Mouse (Mus musculus): ENCODE data around the gene 2410004P03Rik.
"Not testable (repeated sequence)": the region's sequence is repeated elsewhere in the genome, so short reads cannot be mapped to it uniquely, and the experiment has no call there.

The 2410004P03Rik gene

GRCm38 (mm10) chr12:17022145-17022544 lies 10.6 kb upstream of the 2410004P03Rik start:
- DNase-seq (ENCODE audit: low read depth in 2 of 2, low spot score in 2 of 2): no peak

DNA sequence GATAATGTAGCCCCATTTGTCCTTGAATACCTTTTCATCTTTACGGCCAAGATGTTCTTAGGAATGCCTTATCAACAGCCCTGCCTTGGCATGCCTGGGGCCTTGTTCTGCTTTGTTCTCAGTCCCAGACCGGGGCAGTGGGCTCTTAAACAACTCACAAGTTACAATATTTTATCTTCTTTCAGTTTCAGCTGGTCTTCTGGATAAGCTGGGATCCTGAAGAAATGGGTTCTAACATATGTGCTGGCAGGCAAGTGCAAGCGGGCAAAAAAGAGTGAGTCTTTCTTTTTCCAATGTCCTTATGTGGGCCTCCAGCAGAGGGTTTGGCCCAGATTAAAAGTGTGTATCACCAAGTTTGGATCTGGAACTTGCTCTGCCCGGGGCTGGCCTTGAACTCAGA lies 9.6 kb upstream of the 2410004P03Rik start:
- DNase-seq (ENCODE audit: low read depth in 2 of 2, low spot score in 2 of 2): not testable (repeated sequence)

DNA sequence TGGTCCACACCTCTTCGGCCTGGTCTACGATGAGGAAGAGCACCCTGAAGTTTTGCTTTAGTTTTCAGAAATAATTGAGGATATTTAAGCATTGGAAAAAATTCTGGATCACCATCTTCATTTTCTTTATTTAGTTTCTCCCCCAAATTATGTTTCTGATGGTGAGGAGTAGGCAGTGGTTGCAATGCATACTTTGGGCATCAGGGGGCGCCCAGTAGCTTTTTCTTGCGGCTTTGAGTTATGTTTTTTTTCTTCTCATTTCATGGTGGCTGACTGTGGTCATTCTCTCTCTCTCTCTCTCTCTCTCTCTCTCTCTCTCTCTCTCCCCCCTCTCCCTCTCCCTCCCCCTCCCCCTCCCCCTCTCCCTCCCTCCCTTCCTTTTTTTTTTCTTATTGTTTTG lies 6.9 kb upstream of the 2410004P03Rik start:
- DNase-seq (ENCODE audit: low read depth in 2 of 2, low spot score in 2 of 2): peak; percentile 56 to 70

GRCm38 (mm10) chr12:17015711-17016110 lies 4.2 kb upstream of the 2410004P03Rik start:
- no peak for DNase-seq (ENCODE audit: low read depth in 2 of 2, low spot score in 2 of 2)

DNA sequence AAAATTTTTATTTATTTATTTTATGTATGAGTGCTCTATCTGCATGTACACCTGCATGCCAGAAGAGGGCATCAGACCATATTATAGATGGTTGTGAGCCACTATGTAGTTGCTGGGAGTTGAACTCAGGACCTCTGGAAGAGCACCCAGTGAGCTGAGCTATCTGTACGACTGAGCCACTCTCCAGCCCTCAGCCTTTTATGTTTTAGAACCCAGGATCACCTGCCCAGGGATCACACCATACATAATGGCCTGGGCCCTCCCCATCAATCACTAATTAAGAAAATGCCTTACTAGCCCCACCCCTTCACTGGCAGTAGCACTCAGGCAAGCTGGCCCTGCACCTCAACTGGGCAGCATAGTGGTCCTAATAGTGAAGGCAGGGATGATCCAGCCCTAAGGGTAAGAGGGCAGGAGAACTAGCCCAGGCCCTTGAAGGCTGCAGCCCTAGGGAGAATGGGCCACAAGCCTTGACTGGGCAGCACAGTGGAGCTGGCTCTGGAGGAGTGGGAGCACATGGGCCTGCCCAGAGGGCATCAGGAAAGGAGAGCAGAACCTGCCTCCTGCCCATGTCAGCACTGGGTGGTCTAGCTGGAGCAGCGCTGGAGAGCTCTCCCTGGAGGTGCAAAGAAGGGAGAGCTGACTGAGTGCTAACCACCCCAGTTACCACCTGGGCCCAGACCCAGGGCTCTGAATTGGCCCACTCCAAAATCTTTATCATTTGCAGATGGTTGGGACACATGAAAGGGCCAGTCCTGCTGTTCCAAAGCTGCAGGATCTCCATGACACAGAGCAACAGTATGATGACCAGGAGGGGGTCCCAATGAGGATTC lies 756 bp upstream of the 2410004P03Rik start:
- no peak for DNase-seq (ENCODE audit: low read depth in 2 of 2, low spot score in 2 of 2)

GRCm38 (mm10) chr12:17009466-17009865 lies 2.1 kb downstream of the 2410004P03Rik start:
- DNase-seq (ENCODE audit: low read depth in 2 of 2, low spot score in 2 of 2): no peak

- DNase-seq (ENCODE audit: low read depth in 2 of 2, low spot score in 2 of 2): no peak
Measured at GRCm38 (mm10) chr12:17001211-17001610, 10.3 kb downstream of the 2410004P03Rik start.

GRCm38 (mm10) chr12:17000628-17001027 lies 10.9 kb downstream of the 2410004P03Rik start:
- DNase-seq (ENCODE audit: low read depth in 2 of 2, low spot score in 2 of 2): no peak

DNA sequence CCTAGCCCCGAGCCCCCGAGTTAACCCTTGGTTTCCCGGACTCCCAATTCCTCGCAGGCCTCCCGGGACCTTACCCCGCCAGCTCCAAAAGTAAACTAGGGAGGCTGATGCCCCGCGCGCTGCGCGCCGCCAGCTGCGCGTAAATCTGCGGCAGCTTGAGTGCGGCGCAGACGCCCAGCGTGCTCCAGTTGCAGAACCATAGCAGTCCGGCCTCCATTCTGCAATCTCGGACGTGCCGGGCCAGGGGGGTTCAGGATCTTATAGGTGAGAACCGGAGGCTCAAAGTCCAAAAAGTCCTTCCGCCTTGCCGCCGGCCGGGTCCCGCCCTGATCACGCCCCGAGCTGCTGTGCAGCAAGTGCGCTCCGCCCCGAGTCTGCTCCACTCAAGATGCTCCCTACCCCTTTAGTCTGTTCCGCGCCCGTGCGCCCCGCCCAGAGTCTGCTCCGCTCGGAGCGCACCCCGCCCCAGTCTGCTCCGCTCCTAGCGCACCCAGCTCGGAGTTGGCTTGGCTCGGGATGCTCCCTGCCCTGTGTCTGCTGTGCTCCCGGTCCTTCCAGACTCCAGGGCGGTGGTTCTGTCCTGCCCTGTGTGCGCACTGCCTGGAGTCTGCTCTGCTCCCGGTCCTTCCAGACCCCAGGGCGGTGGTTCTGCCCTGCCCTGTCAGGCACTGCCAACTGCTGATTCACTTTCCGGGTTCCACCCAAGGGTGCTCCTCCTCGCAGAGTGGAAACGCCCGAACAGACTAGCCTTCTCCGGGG lies 11.6 kb downstream of the 2410004P03Rik start, which contains the start of gene Pqlc3:
TSS of gene Pqlc3 (minus strand) at position 670 of the 759 bp plus-strand sequence.
- peak; percentile 77 to 81 for DNase-seq (ENCODE audit: low read depth in 2 of 2, low spot score in 2 of 2)

DNA sequence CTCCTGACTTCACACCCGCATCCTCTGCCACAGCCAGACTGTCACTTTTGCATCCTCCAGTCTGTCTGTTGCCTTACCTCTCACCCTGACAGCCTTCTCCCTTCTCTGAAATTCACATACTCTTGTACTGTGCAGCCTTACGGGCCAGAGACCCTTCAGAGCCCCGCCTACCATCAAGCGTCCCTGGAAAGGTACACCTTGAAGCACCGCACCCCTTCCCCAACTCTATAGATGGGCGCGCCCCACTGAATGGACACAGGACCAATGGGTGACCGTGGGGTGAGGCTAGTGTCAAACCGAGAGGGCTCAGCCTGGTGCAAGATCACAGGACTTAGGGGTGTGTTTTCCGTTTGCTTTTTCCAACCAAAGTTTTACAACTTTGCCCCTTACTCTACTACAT lies 12.4 kb downstream of the 2410004P03Rik start:
- DNase-seq (ENCODE audit: low read depth in 2 of 2, low spot score in 2 of 2): no peak

- DNase-seq (ENCODE audit: low read depth in 2 of 2, low spot score in 2 of 2): no peak
Measured at GRCm38 (mm10) chr12:16996886-16997462, 14.6 kb downstream of the 2410004P03Rik start.

DNA sequence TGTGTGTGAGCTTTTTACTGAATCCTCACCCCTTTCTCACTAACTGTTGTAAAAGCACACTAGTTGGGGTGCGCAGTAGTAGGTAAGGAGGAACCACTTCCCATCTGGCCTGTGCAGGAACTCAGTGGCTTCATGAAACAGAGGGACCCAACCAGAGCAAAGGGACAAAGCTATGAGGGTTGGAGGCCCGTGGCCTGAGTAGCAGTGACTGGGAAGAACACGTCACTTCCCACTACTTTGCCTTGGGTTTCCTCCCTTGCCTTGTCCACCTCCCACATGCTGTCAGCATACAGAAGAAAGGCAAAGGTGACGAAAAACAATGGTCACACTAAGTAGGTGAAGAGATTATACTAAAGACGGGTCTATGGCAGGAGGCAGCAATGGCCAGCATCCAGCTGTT lies 15.2 kb downstream of the 2410004P03Rik start:
- DNase-seq (ENCODE audit: low read depth in 2 of 2, low spot score in 2 of 2): no peak

GRCm38 (mm10) chr12:16994291-16994690 lies 17.2 kb downstream of the 2410004P03Rik start:
- DNase-seq (ENCODE audit: low read depth in 2 of 2, low spot score in 2 of 2): no peak

DNA sequence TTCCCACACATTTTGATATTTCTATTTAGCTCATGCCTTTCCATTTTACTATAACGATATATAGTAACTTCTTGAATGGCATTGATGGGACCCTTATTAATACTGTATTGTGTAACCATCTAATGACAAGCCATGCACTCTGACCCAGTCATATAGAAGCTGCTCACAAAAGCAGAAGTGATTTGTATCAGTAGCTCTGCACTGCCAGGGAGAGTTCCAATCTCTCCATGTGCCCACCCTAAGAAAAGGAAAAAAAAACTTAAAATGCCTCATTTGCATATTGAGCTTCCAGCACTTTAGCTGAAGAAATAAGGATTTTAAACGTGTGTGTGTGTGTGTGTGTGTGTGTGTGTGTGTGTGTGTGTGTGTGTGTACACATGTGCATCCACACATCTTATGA lies 19.2 kb downstream of the 2410004P03Rik start:
- no peak for DNase-seq (ENCODE audit: low read depth in 2 of 2, low spot score in 2 of 2)

- DNase-seq (ENCODE audit: low read depth in 2 of 2, low spot score in 2 of 2): no peak
Measured at GRCm38 (mm10) chr12:16991376-16991775, 20.2 kb downstream of the 2410004P03Rik start.

DNA sequence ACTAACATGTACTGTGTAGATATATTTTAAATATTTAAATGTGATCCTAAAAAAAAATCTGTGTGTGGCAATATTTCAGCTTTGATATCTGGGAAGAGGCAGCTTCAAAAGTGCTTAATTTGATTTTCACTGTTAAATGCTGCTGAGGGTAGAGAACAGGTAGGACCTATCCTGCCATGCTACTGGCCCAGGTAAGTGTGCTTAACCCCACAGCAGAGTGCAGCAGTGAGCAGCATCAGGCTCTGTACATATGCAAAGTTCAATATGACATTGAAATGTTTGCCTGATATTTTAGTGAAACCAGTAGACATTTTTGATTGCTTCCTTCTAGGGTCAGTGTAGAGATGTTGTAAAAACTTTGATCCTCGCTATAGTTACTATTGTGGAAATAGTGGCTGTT lies 25.7 kb downstream of the 2410004P03Rik start:
- DNase-seq (ENCODE audit: low read depth in 2 of 2, low spot score in 2 of 2): no peak

DNA sequence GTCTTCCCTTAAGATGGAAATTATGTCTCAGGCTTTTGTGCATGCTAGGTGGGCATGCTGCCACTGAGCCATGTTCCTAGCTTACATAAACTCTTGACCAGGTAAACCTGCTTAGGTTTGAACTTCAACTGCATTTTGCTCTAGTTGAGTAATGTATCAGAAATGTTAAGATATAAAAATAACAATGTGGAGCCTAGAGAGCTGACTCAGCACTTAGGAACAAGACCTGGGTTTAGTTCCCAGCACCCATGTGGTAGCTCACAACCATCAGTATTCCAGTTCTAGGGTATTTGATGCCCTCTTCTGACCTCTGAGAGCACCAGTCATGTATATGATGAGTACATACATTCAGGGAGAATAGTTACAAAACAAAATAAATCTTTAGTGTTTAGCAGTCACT lies 34.4 kb downstream of the 2410004P03Rik start:
- no peak for DNase-seq (ENCODE audit: low read depth in 2 of 2, low spot score in 2 of 2)

DNA sequence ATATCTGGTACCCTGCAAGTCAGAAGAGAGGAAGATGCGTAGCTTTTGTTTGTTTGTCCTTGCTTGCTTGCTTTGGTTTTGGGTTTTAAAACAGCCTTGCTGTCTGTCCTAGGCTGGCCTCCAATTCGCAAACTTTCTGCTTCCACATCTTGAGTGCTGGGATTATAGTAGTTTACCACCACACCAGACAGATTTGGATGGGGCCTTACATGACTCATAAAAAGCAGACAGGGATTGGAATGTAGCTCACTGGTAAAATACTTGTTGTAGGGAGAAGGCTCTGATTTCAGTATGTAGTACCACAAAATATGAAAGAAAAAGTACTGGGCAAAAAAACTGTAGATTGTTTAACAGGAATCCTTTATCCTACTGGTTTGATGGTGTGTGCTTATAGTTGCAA lies 44.7 kb downstream of the 2410004P03Rik start:
- no peak for DNase-seq (ENCODE audit: low read depth in 2 of 2, low spot score in 2 of 2)

- no peak for DNase-seq (ENCODE audit: low read depth in 2 of 2, low spot score in 2 of 2)
Measured at GRCm38 (mm10) chr12:16963354-16963753, 48.2 kb downstream of the 2410004P03Rik start.

DNA sequence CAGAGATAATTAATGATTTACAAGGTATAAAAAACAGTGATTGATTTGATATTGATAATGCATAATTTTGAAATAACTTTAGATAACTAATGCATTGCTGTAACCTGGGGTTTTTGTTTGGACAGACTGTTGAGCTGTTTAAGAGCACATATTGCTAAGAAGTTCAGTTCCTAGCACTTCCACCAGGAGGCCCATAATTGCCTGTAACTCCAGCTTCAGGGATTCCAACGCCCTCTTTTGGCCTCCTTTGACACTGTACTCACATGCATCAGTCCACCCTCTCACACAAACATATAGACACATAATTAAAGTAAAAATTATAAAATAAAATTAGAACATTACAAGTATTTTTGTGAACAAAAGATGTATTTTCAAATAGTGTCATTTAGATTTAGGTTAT lies 52.7 kb downstream of the 2410004P03Rik start:
- peak in 1 of 2 experiments; percentile 15 for DNase-seq (ENCODE audit: low read depth in 2 of 2, low spot score in 2 of 2)

All from CD8-positive naive resting alpha-beta T cell, adult 2 months (primary cell).